21 mouse cellular contexts compared by ENCODE assay signal in the genomic region with DNA sequence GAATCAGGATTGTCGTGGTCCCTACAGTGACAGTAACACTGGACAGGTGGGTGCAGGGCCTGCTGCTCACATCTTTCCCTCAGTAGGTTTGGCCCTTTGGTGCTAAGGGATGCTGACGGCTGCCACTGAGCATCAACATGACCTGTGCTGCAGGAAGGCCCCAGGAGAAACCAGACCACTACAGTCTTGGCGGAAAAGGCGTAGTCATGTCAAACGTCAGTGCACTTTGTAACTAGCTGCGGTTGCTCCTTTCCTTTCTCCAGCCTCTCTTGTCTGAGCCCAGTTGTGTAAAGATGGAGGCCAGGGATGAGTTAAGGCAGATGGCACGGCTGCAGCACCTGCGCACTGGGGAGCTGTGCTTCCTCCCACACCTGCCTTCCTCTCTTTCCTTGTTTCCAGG. TPM values are rescaled to one million over a fixed set of nuclear protein-coding genes. Genes with fewer than 3 reads are reported as not detected.
DNase-seq lines count a peak whose midpoint lies in the region; ATAC-seq and TF ChIP-seq lines count a peak whose summit lies in the region.
"Had no signal": no experiment of that assay in that cellular context is flagged by ENCODE, and none has a peak within 500 bp of the region (broad histone marks: within the 10 kb centered on the region; RNA-seq: fewer than 3 reads in every experiment).

No protein-coding gene starts in this region.

- no peaks in the 10 kb centered on the region for H3K9me3 ChIP-seq in intestine, postnatal 0 days (ENCODE audit: control insufficient read depth)
- H3K9me3 ChIP-seq: embryonic facial prominence, embryonic 10.5 days; forebrain, embryonic 13.5 days; heart, embryonic 13.5 days; hindbrain, embryonic 12.5 days had no signal

- no peaks in the 10 kb centered on the region for H3K4me1 ChIP-seq in intestine, postnatal 0 days (replicated peaks; ENCODE audit: control insufficient read depth, insufficient read depth, low read length)
- H3K4me1 ChIP-seq: embryonic facial prominence, embryonic 10.5 days; forebrain, embryonic 13.5 days; heart, embryonic 13.5 days; hindbrain, embryonic 12.5 days had no signal

- H3K27ac ChIP-seq in intestine, postnatal 0 days (ENCODE audit: low read depth, low read length): no peak overlapping the region
- H3K27ac ChIP-seq: embryonic facial prominence, embryonic 10.5 days; forebrain, embryonic 13.5 days; heart, embryonic 13.5 days; hindbrain, embryonic 12.5 days had no signal

- H3K36me3 ChIP-seq in intestine, postnatal 0 days (ENCODE audit: control insufficient read depth, insufficient read depth): no peaks in the 10 kb centered on the region
- H3K36me3 ChIP-seq: embryonic facial prominence, embryonic 10.5 days; heart, embryonic 13.5 days; hindbrain, embryonic 12.5 days had no signal

- no peaks in the 10 kb centered on the region for H3K27me3 ChIP-seq in intestine, postnatal 0 days (replicated peaks; ENCODE audit: control insufficient read depth, insufficient read depth, low read length)
- H3K27me3 ChIP-seq: forebrain, embryonic 13.5 days; heart, embryonic 13.5 days; hindbrain, embryonic 12.5 days; Patski had no signal

- H3K9ac ChIP-seq in intestine, postnatal 0 days (ENCODE audit: low read depth, low read length): no peak overlapping the region
- H3K9ac ChIP-seq: forebrain, embryonic 13.5 days; forebrain, postnatal 0 days; heart, embryonic 13.5 days; hindbrain, embryonic 12.5 days had no signal

- H3K4me2 ChIP-seq in intestine, postnatal 0 days (replicated peaks; ENCODE audit: low read depth): no peak overlapping the region
- H3K4me2 ChIP-seq: forebrain, embryonic 13.5 days; heart, embryonic 13.5 days; hindbrain, embryonic 12.5 days had no signal

- no peak for ATAC-seq in intestine, postnatal 0 days
- ATAC-seq: forebrain, embryonic 13.5 days; forebrain, postnatal 0 days; hindbrain, embryonic 16.5 days; Patski had no signal

- DNase-seq in retina, postnatal 1 day: peak; percentile 9
- no peak for DNase-seq in retina, embryonic 14.5 days (ENCODE audit: low spot score)
- DNase-seq in thymus, postnatal 14 days: peak; percentile 36
- no peak for DNase-seq in thymus, postnatal 36 days
- DNase-seq in T-cell, adult 2 months (ENCODE audit: low spot score): peak; percentile 68
- DNase-seq: adrenal gland, adult 2 months; adrenal gland, postnatal 25 days; cerebellum, adult 2 months; cerebellum, postnatal 10 days; forebrain, postnatal 0 days; gastrocnemius, postnatal 25 days; heart, postnatal 4 days had no signal

- TF ChIP-seq CTCF in intestine, postnatal 0 days (IDR thresholded peaks at IDR 0.05; ENCODE audit: low read depth): no peak

- no peak overlapping the region for H3K4me3 ChIP-seq in intestine, postnatal 0 days (ENCODE audit: low read depth, low read length)
- H3K4me3 ChIP-seq: embryonic facial prominence, embryonic 10.5 days; forebrain, embryonic 13.5 days; heart, embryonic 13.5 days; hindbrain, embryonic 12.5 days had no signal

- 77% methylated on average over 8 of the region's 8 CpGs for WGBS in intestine, postnatal 0 days

RNA-seq across cellular contexts. Expression of a gene that starts 14.3 kb away (rescaled TPM):
- polyA plus RNA-seq in intestine, postnatal 0 days (2015; fragmentation: Nextera tagmentation; extraction: Ambion mirVana): 0.07 and 0.09 TPM in 2 replicates
- polyA plus RNA-seq: forebrain, embryonic 13.5 days; heart, embryonic 13.5 days; heart, postnatal 0 days; hindbrain, embryonic 12.5 days; hindbrain, embryonic 16.5 days had no signal

RNA-seq across cellular contexts. Expression of a gene that starts 21.3 kb away (rescaled TPM):
- not detected in 2 replicates for polyA plus RNA-seq in intestine, postnatal 0 days (2015; fragmentation: Nextera tagmentation; extraction: Ambion mirVana)
- polyA plus RNA-seq: adrenal gland, adult 2 months; cerebellum, adult 2 months; embryonic facial prominence, embryonic 10.5 days; embryonic facial prominence, embryonic 14.5 days; forebrain, embryonic 13.5 days; forebrain, postnatal 0 days; heart, embryonic 13.5 days; heart, postnatal 0 days; hindbrain, embryonic 12.5 days; hindbrain, embryonic 16.5 days; Patski had no signal

Comparison
In these comparisons a context has a peak if more than half of its experiments do, and no peak if none do; other contexts are left out.
1. DNase-seq: peak in retina, postnatal 1 day (single experiment), thymus, postnatal 14 days (single experiment) and T-cell, adult 2 months (single experiment); none in retina, embryonic 14.5 days (single experiment) and thymus, postnatal 36 days (0 of 2).